Mouse (Mus musculus) yolk sac, embryonic 10.5 days (tissue): ENCODE data around the gene Cacna1e.

ENCODE experiments used
- DNase-seq: peaks from one replicate; pipeline ENCODE4 v3.0.0-alpha.2; 2017; ENCODE audit warnings: low spot score

Gene Cacna1e

GRCm38 (mm10) chr1:154839272-154839671 is 45.0 kb downstream of the Cacna1e start:
- DNase-seq, result no peak

GRCm38 (mm10) chr1:154836473-154836872 is 47.8 kb downstream of the Cacna1e start:
- DNase-seq, result no peak

- DNase-seq, result no peak
Measured at GRCm38 (mm10) chr1:154832168-154832539, 52.1 kb downstream of the Cacna1e start.

GRCm38 (mm10) chr1:154831269-154832167 is 52.8 kb downstream of the Cacna1e start:
- DNase-seq, result no peak

- no peak for DNase-seq
Measured at GRCm38 (mm10) chr1:154830051-154830450, 54.2 kb downstream of the Cacna1e start.

GRCm38 (mm10) chr1:154823098-154823497 is 61.2 kb downstream of the Cacna1e start:
- no peak for DNase-seq

GRCm38 (mm10) chr1:154820422-154820821 is 63.9 kb downstream of the Cacna1e start:
- no peak for DNase-seq

- no peak for DNase-seq
Measured at GRCm38 (mm10) chr1:154819960-154820359, 64.3 kb downstream of the Cacna1e start.

GRCm38 (mm10) chr1:154818742-154819141 is 65.6 kb downstream of the Cacna1e start:
- no peak for DNase-seq

GRCm38 (mm10) chr1:154816836-154817235 is 67.5 kb downstream of the Cacna1e start:
- DNase-seq, result no peak

GRCm38 (mm10) chr1:154816267-154816666 is 68.0 kb downstream of the Cacna1e start:
- DNase-seq, result no peak

GRCm38 (mm10) chr1:154805742-154806141 is 78.6 kb downstream of the Cacna1e start:
- DNase-seq, result no peak

- no peak for DNase-seq
Measured at GRCm38 (mm10) chr1:154805038-154805437, 79.3 kb downstream of the Cacna1e start.

- DNase-seq, result no peak
Measured at GRCm38 (mm10) chr1:154802301-154802904, 81.9 kb downstream of the Cacna1e start.

- no peak for DNase-seq
Measured at GRCm38 (mm10) chr1:154799257-154799656, 85.0 kb downstream of the Cacna1e start.

- no peak for DNase-seq
Measured at GRCm38 (mm10) chr1:154798771-154799170, 85.5 kb downstream of the Cacna1e start.

GRCm38 (mm10) chr1:154796685-154797084 is 87.6 kb downstream of the Cacna1e start:
- no peak for DNase-seq

GRCm38 (mm10) chr1:154794518-154794951 is 89.8 kb downstream of the Cacna1e start:
- DNase-seq, result no peak

GRCm38 (mm10) chr1:154791544-154792174 is 92.6 kb downstream of the Cacna1e start:
- no peak for DNase-seq

- no peak for DNase-seq
Measured at GRCm38 (mm10) chr1:154788491-154788890, 95.8 kb downstream of the Cacna1e start.

GRCm38 (mm10) chr1:154788069-154788468 is 96.2 kb downstream of the Cacna1e start:
- DNase-seq, result peak; percentile 22

- DNase-seq, result no peak
Measured at GRCm38 (mm10) chr1:154787418-154787817, 96.9 kb downstream of the Cacna1e start.

GRCm38 (mm10) chr1:154786243-154786669 is 98.0 kb downstream of the Cacna1e start:
- peak; percentile 53 for DNase-seq
